Mouse (Mus musculus): ENCODE data around the gene Amh.

Amh gene

GRCm38 (mm10) chr10:80787517-80787916, 17.5 kb upstream of the Amh start:
- no peak for DNase-seq (ENCODE audit: low spot score)

GRCm38 (mm10) chr10:80790761-80791404, 14.2 kb upstream of the Amh start:
- no peak for DNase-seq (ENCODE audit: low spot score)

- no peak for DNase-seq (ENCODE audit: low spot score)
Measured at GRCm38 (mm10) chr10:80791476-80792174, 13.4 kb upstream of the Amh start.

- DNase-seq (ENCODE audit: low spot score), result no peak
Measured at GRCm38 (mm10) chr10:80792175-80793032, 12.6 kb upstream of the Amh start.

DNA sequence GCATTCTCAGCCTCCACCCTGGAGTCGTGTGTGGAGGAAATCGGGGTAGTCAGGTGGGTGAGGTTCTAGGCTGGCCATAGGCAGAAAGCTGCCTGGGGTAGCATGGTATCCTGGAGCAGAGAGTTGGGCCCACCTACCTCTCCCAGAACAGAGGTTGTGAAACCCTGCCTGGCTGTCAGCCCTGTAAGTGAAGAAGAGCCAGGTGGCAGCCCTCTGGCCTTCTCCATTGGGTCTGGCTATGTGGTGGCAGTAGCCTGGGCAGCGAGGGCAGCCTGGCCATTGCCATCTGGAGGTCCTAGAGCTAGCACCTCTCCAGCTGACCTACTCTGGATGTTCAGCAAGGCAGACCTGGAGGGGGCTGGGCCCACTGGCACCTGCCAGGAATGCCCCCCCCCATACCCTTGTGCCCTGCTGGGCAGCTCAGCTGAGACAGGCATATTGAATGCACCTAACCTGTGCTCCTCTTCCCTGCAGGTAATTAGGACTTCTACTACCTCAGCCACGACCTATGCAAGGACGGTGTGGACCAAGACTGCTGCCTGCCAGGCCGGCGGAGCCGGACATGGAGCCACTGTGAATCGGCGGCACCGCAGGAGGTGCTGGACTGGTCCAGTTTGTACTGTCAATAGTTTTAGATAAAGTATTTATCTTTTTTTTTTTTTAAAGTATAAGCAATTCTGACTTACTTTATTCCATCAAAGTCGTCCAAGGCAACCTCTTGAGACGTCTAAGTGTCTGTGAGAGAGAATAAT, 11.8 kb upstream of the Amh start:
- no peak for DNase-seq (ENCODE audit: low spot score)

DNA sequence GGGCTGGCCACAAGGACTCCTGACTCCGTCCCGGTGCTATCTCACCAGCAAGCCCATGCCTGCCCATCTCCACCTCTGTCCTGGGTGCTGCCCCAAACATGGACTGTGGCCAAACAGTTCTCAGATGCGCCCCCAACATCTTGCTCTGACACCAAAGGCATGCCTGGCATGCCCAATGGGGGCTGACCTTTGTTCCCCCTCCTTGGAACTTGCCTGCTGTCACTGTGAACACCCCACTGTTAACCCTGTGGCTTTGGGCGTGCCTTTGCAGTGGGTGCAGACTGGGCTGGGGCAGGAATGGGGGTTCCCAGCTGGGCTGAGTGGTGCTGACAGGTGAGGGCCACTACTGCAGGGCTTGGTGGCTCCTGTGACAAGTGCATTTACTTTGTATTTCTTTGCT, 11.2 kb upstream of the Amh start:
- no peak for DNase-seq (ENCODE audit: low spot score)

DNA sequence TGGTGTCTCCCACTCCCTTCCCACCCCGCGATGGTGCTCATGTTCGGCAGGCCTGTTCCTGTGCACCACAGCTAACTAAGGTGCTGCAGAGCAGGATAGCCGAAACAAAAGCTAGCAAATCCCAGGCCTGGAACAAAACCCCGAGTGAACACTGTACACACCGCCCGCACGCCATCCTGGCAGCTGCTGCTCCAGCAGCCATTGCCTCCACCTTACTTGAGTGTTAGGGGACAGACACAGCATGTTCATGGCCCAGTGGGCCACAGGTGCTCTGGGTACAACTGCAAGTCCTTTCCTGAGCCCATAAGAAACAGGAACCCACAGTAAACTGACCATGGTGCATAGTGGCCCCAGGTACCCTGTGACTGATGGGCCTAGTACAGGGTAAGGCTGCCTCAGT, 10.3 kb upstream of the Amh start:
- no peak for DNase-seq (ENCODE audit: low spot score)

DNA sequence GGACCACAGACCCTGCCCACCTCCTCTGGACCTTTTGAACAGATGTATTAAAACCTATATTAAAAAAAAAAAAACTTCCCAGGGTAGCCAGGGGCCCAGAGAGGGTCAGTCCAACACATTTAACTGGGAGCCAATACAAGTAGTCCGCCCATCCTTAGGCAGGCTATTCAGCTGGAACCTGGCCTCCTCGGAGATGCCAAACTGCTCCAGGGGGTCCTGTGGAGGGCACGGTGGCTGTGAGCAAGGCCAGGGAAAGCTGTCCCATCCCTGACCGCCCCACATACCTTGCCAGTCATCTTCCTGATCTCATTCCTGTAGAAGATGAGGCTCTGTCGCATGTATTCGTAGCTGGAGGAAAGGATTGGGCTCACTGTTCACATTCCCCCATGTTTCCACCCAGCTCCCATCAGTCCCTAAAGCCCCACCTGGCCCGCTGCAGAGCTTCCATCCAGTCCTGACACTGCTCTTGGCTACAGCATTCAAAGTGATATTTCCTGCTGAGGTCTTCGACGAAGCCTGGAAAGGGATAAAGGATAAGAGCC, 8.7 kb upstream of the Amh start:
- no peak for DNase-seq (ENCODE audit: low spot score)

- no peak for DNase-seq (ENCODE audit: low spot score)
Measured at GRCm38 (mm10) chr10:80797186-80798149, 7.6 kb upstream of the Amh start.

- peak; percentile 95 for DNase-seq (ENCODE audit: low spot score)
Measured at GRCm38 (mm10) chr10:80798150-80799006, 6.7 kb upstream of the Amh start, which contains the start of the genes Sf3a2 and Plekhj1. Gene Sf3a2 (plus strand): TSS chr10:80798198. Gene Plekhj1 (minus strand): TSS chr10:80798626.

DNA sequence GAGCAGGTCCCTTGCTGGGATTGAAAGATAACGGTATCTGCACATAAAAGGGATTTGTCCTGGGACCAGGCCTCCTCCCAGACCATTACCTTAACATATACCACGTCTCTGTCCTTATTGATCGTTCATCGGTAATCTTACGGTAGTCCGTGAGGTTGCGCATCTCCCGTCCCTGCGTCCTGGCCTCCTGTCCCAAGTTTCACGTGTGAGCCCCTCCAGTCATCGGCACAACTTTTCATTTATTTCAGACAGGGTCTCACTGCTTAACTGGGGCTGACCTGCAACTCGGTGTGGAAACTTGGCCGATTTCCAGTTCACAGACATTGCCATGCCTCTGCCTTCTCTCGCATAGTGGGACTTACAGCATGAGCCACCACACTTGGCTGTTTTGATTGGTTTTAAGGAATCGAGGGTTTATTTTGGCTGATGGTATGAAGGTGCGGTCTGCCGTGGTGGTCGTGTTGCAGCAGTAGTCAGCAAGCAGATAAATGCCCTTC, 5.9 kb upstream of the Amh start:
- DNase-seq (ENCODE audit: low spot score), result no peak

DNA sequence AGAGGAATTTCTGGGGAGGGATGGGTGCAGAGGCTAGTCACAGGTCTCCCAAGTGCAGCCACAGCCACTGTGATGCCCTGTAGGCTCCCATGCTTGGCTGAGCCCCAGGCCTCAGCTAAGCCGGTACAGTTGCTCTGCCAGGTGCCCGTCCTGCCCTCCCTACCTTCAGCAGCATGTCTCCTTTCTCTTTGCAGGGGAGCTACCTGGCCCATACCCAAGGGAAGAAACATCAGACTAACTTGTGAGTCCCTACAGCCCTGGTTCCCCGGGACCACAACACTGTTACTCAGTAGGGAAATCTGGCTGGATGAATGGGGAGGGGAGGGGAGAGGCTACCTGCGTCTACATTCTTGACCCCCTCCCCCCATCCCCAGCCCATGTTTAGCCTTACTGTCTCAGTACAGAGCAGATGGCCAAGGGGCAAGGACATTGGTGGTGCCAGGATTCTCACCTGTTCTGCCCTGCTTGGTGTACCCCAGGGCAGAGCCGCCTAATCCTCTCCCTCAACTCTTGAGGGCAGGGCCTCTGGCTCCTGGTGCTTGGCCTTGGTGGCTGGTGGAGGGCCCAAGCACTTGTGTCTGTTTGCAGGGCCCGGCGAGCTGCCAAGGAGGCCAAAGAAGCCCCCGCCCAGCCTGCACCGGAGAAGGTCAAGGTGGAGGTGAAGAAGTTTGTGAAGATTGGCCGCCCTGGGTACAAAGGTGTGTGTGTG, 2.7 kb upstream of the Amh start:
- no peak for DNase-seq (ENCODE audit: low spot score)

- DNase-seq (ENCODE audit: low spot score), result no peak
Measured at GRCm38 (mm10) chr10:80802996-80803395, 2.0 kb upstream of the Amh start.

DNA sequence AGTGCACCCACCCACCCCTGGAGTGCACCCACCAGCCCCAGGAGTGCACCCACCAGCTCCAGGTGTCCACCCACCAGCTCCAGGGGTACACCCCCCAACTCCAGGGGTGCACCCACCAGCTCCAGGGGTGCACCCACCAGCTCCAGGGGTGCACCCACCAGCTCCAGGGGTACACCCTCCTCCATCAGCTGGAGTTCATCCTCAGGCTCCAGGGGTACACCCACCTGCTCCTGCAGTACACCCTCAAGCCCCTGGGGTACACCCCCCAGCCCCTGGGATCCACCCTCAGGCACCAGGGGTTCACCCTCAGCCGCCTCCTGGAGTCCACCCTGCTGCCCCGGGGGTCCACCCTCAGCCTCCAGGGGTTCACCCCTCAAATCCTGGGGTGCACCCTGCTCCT, 703 bp upstream of the Amh start:
- DNase-seq (ENCODE audit: low spot score), result no peak

DNA sequence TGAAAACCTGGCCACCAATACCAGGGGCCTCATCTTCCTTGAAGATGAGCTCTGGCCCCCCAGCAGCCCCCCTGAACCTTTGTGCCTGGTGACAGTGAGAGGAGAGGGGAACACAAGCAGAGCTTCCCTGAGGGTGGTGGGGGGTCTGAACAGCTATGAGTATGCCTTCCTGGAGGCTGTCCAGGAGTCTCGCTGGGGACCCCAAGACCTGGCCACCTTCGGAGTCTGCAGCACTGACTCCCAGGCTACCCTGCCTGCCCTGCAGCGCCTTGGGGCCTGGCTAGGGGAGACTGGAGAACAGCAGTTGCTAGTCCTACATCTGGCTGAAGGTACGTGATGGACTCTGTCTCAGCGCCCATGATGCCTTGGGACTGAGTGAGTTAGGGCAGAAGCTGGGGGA, 279 bp downstream of the Amh start:
- no peak for DNase-seq (ENCODE audit: low spot score)

DNA sequence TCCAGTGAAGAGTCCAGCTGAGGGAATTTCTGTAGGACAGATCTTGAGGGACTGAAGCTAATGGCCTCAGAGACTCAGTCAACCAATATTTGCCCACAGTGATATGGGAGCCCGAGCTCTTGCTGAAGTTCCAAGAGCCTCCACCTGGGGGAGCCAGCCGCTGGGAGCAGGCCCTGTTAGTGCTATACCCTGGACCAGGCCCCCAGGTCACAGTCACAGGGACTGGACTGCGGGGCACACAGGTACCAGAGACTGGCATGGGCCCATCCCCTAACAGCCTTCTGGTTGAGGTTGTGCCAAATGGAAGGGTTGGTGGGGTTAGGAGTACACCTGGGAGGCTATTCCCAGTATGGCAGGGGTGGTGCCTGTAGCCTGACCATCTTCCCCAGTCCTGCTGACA, 882 bp downstream of the Amh start:
- peak; percentile 63 for DNase-seq (ENCODE audit: low spot score)

DNA sequence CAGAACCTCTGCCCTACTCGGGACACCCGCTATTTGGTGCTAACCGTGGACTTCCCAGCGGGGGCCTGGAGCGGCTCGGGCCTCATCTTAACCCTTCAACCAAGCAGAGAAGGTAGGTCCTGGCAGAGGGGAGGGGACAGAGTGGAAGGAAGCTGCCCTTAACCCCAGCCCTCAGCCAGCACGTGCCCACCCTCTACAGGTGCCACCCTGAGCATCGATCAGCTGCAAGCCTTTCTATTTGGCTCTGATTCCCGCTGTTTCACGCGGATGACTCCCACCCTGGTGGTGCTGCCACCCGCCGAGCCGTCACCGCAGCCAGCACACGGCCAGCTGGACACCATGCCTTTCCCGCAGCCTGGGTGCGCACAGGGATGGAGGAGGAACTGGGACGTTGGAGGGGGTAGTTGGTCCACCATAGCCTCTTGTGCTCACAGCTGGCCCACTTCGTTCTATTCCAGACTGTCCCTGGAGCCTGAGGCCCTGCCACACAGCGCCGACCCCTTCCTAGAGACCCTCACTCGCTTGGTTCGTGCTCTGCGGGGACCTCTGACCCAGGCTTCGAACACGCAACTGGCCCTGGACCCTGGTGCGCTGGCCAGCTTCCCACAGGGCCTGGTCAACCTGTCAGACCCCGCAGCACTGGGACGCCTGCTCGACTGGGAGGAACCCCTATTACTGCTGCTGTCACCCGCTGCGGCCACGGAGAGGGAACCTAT, 1.5 kb downstream of the Amh start:
- no peak for DNase-seq (ENCODE audit: low spot score)

GRCm38 (mm10) chr10:80807057-80807627, 2.1 kb downstream of the Amh start:
- DNase-seq (ENCODE audit: low spot score), result no peak
